Mouse (Mus musculus) liver, postnatal 0 days (tissue): ENCODE measurements at regions not wholly inside any gene's neighbourhood (a gene's known extent, or its start where the extent isn't known, plus 50 kb on each side); places are given as distances from the start of the nearest gene placed in this dataset.

Experiments used
- ATAC-seq: fragments of 200-750 bp; cut with Nextera tagmentation; 2 replicates; pipeline ENCODE4 v1.8.0; 2017; ENCODE audit warnings: mild to moderate bottlenecking, moderate library complexity
- DNase-seq: peaks from one replicate; pipeline ENCODE4 v3.0.0-alpha.2; 2016
- H3K27ac ChIP-seq: fragments of 300-500 bp; sonication (generic); 2 replicates; pipeline ENCODE4 v1.5.1; 2014; ENCODE audit warnings: antibody characterized with exemption, moderate library complexity, mild to moderate bottlenecking, low read depth
- H3K27me3 ChIP-seq: fragments of 300-500 bp; sonication (generic); 2 replicates; pipeline ENCODE4 v1.6.1; 2014; ENCODE audit warnings: low read length, control low read depth, mixed read lengths; ENCODE audit not compliant: insufficient read depth
- H3K36me3 ChIP-seq: fragments of 300-500 bp; sonication (generic); replicated peaks from 2 replicates; pipeline ENCODE4 v1.6.1; 2014; ENCODE audit warnings: mild to moderate bottlenecking, control low read depth, low read length, moderate library complexity, mixed read lengths; ENCODE audit not compliant: insufficient read depth
- H3K4me1 ChIP-seq: fragments of 300-500 bp; sonication (generic); 2 replicates; pipeline ENCODE4 v1.6.1; 2014; ENCODE audit warnings: antibody characterized with exemption, mild to moderate bottlenecking, control low read depth; ENCODE audit not compliant: insufficient read depth
- H3K4me2 ChIP-seq: fragments of 300-500 bp; sonication (generic); 2 replicates; pipeline ENCODE4 v1.6.1; 2014; ENCODE audit warnings: low read depth, mild to moderate bottlenecking, low read length, moderate library complexity, mixed read lengths
- H3K4me3 ChIP-seq: fragments of 300-500 bp; sonication (generic); 2 replicates; pipeline ENCODE4 v1.5.1; 2014; ENCODE audit warnings: low read depth, low read length
- H3K9ac ChIP-seq: fragments of 300-500 bp; sonication (generic); replicated peaks from 2 replicates; pipeline ENCODE4 v1.6.1; 2014; ENCODE audit warnings: mild to moderate bottlenecking, moderate library complexity
- H3K9me3 ChIP-seq: fragments of 300-500 bp; sonication (generic); 2 replicates; pipeline ENCODE4 v1.6.1; 2016; ENCODE audit warnings: mild to moderate bottlenecking, control low read depth, low read length, mixed read lengths
- CTCF ChIP-seq: sonication (generic); IDR thresholded peaks from 2 replicates; pipeline ENCODE4 v1.5.1; 2016; ENCODE audit warnings: antibody characterized with exemption, low read depth
- EP300 ChIP-seq: IDR thresholded peaks from 2 replicates; pipeline ENCODE4 v1.6.1; 2016; ENCODE audit warnings: antibody characterized with exemption, low read depth, mild to moderate bottlenecking
- WGBS: fragments of 180-500 bp; shearing (Covaris S2); extraction: QIAGEN DNeasy Blood & Tissue Kit; methylation state at CpG from one replicate; pipeline ENCODE4 v1.1.7; 2014; ENCODE audit not compliant: insufficient replicate concordance; 5-methylcytosine and 5-hydroxymethylcytosine counted together

DNA sequence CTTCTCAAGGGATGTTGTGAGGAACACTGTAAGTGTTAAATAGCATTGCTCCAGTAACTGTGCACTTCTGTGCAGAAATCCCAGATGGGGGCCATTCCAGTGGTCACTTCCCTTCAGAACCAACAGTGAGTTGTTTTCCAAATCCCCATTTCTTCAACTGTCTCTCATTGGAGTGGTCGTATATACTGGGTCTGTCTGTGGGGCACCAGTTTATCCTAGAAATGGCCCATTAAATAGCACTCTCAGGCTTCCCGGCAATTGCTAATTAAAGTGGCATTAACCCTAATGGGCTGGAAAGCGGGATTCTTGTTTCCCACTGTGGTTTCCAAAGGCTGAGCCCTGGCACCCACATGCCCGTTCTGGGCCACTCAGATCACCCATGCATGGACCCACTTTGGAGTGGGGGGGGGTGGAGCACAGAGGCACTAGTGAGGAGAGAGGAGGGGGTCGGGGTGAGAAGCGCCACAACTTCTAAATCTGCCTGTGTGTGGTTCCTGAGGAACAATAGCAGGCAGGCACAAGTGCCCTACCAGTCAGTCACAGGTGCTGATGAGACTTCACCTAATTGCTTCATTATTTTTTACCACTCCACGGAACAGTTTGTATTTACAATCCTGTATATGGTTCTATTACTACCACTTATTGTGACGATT, 78.1 kb downstream of the Fam204a start:
- ATAC-seq (no peak), DNase-seq (no peak)
- Histone ChIP-seq H3K4me3 (no peak overlapping the region), H3K9ac (no peak overlapping the region), H3K4me2 (no peak overlapping the region), H3K4me1 (no peaks in the 10 kb centered on the region), H3K36me3 (no peaks in the 10 kb centered on the region), H3K27ac (no peak overlapping the region), H3K27me3 (peaks cover 15% of the 10 kb centered on the region; the same call in 1 of the 2 replicates), H3K9me3 (no peaks in the 10 kb centered on the region)
- 62% methylated on average over 8 of the region's 8 CpGs for WGBS
- no peak for TF ChIP-seq CTCF
- no peak for TF ChIP-seq EP300

DNA sequence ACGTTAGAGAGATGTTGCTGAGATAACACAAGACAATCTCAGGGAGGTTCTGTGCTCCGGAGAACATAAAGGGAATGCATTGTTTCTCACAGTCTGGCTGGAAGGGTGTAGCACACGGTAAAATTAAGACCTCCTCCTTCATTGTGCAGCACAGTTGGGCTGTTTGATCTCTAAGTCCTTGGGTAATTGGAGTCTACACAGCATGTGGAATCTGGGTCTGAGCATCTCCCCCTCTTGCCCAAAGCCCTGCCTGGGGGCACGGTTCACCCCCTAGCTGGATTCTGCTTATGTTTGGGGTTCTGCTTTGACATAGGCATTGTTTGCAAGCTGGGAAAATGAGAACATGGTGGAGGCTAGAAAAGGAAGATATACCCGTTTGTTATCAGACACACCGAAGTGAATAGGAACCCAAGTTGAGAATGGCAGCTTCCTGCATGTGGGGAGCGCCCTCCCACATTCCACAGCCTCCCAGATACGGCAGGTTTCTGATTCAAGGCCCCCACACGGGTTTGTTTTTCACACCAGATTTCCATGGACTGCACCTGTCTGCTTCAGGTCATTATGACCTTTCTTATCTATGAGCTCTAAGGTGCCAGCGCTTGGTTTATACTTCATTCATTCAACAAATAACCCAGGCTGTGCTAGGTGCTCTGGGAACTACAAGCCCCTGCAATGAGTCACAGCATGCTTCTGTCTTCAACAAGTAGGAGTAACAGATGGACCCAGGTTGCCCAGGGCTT, 79.9 kb downstream of the Fam204a start:
- H3K4me1 ChIP-seq = no peaks in the 10 kb centered on the region
- ATAC-seq = no peak
- 47% methylated on average over 10 of the region's 10 CpGs for WGBS
- no peak overlapping the region for H3K27ac ChIP-seq
- TF ChIP-seq CTCF (no peak), EP300 (no peak)
- H3K4me2 ChIP-seq = no peak overlapping the region
- DNase-seq = no peak
- no peak overlapping the region for H3K9ac ChIP-seq
- H3K27me3 ChIP-seq = peaks cover 15% of the 10 kb centered on the region; the same call in 1 of the 2 replicates
- H3K36me3 ChIP-seq = no peaks in the 10 kb centered on the region
- H3K4me3 ChIP-seq = no peak overlapping the region
- no peaks in the 10 kb centered on the region for H3K9me3 ChIP-seq

DNA sequence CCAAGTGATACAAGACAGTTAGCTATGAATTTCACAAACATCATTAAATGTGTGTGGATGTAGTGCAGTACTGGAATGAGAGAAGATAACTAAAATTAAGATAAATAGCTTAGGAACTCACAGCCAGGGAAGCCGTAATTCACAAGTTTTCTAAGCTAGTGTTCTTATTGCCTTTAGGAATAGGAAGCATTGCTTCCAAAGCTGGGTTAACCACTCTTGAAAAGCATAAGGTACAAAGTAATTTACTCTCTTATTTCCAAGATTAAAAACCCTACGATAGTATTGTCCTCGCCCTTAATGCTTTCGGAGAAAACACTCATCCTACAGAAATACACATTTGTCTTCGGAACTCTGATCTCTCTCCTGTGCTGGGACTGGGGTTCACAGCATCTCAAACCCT, 81.3 kb downstream of the Fam204a start:
- H3K9me3 ChIP-seq = no peaks in the 10 kb centered on the region
- no peaks in the 10 kb centered on the region for H3K36me3 ChIP-seq
- ATAC-seq (no peak), DNase-seq (no peak)
- no peak overlapping the region for H3K4me3 ChIP-seq
- TF ChIP-seq CTCF = no peak
- TF ChIP-seq EP300 = no peak
- H3K27me3 ChIP-seq = peaks cover 15% of the 10 kb centered on the region; the same call in 1 of the 2 replicates
- H3K4me2 ChIP-seq = no peak overlapping the region
- no peak overlapping the region for H3K27ac ChIP-seq
- no peak overlapping the region for H3K9ac ChIP-seq
- H3K4me1 ChIP-seq = no peaks in the 10 kb centered on the region
- 79% methylated on average over 5 of the region's 5 CpGs for WGBS

DNA sequence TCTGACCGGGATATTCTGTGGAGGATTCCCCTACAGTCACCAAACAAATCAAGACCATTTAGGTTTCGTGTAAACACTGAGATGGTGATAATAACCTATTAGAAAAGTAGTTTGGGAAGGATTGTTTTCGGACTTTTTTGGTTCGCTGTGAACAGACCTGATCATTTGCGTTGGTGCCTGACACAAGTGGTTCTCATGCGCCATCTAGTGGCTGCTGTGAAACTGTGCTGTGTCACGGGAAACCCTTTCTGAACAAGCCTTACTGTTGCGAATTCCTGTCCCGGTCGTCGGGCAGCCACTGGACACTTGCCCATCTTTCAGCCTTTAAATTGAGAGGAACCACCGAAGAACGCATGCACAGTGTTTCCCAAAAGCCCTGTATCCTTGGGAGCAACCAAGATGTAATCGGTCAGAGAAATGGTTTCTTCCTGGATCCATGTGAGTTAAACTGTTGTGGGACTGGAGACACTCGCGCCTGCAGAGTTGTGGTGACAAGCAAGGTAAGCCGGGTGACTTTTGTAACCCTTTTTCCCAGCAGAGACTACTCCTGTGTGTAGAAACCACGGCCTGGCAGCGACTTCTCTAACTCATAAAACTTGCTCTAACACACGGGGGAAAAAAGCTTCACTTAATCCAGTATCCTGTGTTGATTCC, 82.0 kb downstream of the Fam204a start:
- peak; percentile 96 for TF ChIP-seq CTCF
- TF ChIP-seq EP300 = no peak
- Histone ChIP-seq H3K27ac (no peak overlapping the region), H3K4me2 (peak overlapping the region; percentile 54), H3K4me3 (no peak overlapping the region), H3K36me3 (no peaks in the 10 kb centered on the region), H3K9ac (no peak overlapping the region), H3K4me1 (no peaks in the 10 kb centered on the region), H3K9me3 (no peaks in the 10 kb centered on the region), H3K27me3 (peaks cover 15% of the 10 kb centered on the region; the same call in 1 of the 2 replicates)
- whole genome bisulfite sequencing = 5% methylated on average over 20 of the region's 20 CpGs
- DNase-seq = peak; percentile 85
- ATAC-seq = peak; percentile 53; the same call in 1 of the 2 replicates

DNA sequence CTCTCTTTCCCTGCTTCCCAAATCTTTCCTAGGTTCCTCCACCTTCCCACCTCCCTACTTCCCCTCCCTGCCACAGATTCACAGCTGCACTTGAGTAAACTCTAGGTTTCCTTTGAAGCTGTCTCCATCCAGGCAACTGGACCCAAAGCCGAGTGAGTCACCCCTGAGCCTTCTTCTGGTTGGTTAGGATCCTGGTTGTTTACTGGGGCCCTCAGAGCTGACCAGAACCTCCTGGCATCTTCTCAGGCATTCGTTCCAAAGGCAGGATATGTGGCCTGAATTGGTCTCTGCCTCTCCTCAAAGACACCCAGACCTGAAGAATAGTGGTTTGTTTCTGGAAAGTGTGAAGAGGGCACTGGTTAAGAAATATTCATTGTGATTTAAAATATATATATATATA, 87.6 kb downstream of the Fam204a start:
- 44% methylated on average over 2 of the region's 2 CpGs for WGBS
- H3K4me1 ChIP-seq = no peaks in the 10 kb centered on the region
- ATAC-seq (no peak), DNase-seq (no peak)
- no peaks in the 10 kb centered on the region for H3K9me3 ChIP-seq
- no peaks in the 10 kb centered on the region for H3K27me3 ChIP-seq
- H3K27ac ChIP-seq = no peak overlapping the region
- H3K4me2 ChIP-seq = no peak overlapping the region
- no peak overlapping the region for H3K9ac ChIP-seq
- TF ChIP-seq CTCF (no peak), EP300 (no peak)
- no peaks in the 10 kb centered on the region for H3K36me3 ChIP-seq
- no peak overlapping the region for H3K4me3 ChIP-seq

DNA sequence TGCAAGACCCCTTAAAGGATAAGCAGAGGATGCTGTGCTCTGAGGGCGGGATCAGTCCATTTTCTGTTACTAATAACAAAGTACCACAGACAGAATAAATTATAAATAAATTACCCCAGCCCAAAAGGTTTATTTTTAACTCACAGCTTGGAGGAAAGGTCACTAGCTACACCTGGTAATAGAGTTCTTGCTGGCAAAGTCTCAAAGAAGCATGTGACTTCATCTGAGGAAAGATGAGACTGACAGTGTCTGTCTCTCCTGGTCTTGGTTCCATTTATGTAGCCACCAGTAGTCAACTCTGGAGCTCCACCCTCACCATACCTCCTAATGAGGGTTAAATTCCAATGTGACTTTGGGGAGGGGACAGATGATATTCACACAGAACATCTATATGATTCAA, 90.0 kb downstream of the Fam204a start:
- no peak for ATAC-seq

More for the DNA sequence above, 90.0 kb downstream of the Fam204a start:
- Histone ChIP-seq H3K4me1 (no peaks in the 10 kb centered on the region), H3K27me3 (no peaks in the 10 kb centered on the region), H3K36me3 (no peaks in the 10 kb centered on the region), H3K4me3 (no peak overlapping the region), H3K9ac (no peak overlapping the region), H3K27ac (no peak overlapping the region), H3K9me3 (no peaks in the 10 kb centered on the region), H3K4me2 (no peak overlapping the region)
- TF ChIP-seq CTCF (no peak), EP300 (no peak)
- 55% methylated on average over 1 of the region's 1 CpGs for WGBS
- DNase-seq = no peak
